Mouse (Mus musculus) hindbrain, embryonic 16.5 days (tissue): ENCODE data around the gene Lfng. TPM values are rescaled to one million over a fixed set of nuclear protein-coding genes. Genes with fewer than 3 reads are reported as not detected.

ENCODE experiments used
- ATAC-seq: fragments of 200-750 bp; cut with Nextera tagmentation; 2 replicates; pipeline ENCODE4 v1.8.0; 2017; ENCODE audit warnings: moderate TSS enrichment, moderate library complexity
- H3K27ac ChIP-seq: fragments of 300-500 bp; sonication (generic); 2 replicates; pipeline ENCODE4 v1.5.1; 2014; ENCODE audit warnings: low read depth, mild to moderate bottlenecking, control low read depth, low read length, moderate library complexity
- H3K27me3 ChIP-seq: fragments of 300-500 bp; sonication (generic); replicated peaks from 2 replicates; pipeline ENCODE4 v1.6.1; 2014; ENCODE audit warnings: low read length; ENCODE audit not compliant: control insufficient read depth, insufficient read depth
- H3K36me3 ChIP-seq: fragments of 300-500 bp; sonication (generic); 2 replicates; pipeline ENCODE4 v1.6.1; 2014; ENCODE audit warnings: mild to moderate bottlenecking, low read length, moderate library complexity, mixed read lengths; ENCODE audit not compliant: control insufficient read depth, insufficient read depth
- H3K4me1 ChIP-seq: fragments of 300-500 bp; sonication (generic); 2 replicates; pipeline ENCODE4 v1.6.1; 2014; ENCODE audit warnings: low read depth, low read length; ENCODE audit not compliant: control insufficient read depth, insufficient read depth
- H3K4me2 ChIP-seq: fragments of 300-500 bp; sonication (generic); 2 replicates; pipeline ENCODE4 v1.6.1; 2014; ENCODE audit warnings: mild to moderate bottlenecking, low read length, control low read depth, moderate library complexity
- H3K4me3 ChIP-seq: fragments of 300-500 bp; sonication (generic); 2 replicates; pipeline ENCODE4 v1.5.1; 2014; ENCODE audit warnings: mild to moderate bottlenecking, low read length, control low read depth, moderate library complexity
- H3K9ac ChIP-seq: fragments of 300-500 bp; sonication (generic); 2 replicates; pipeline ENCODE4 v1.6.1; 2014; ENCODE audit warnings: low read depth, mild to moderate bottlenecking, control low read depth, low read length, moderate library complexity
- H3K9me3 ChIP-seq: fragments of 300-500 bp; sonication (generic); 2 replicates; pipeline ENCODE4 v1.6.1; 2014; ENCODE audit warnings: mild to moderate bottlenecking, low read length, moderate library complexity; ENCODE audit not compliant: control insufficient read depth
- WGBS: fragments of 180-500 bp; shearing (Covaris S2); extraction: QIAGEN DNeasy Blood & Tissue Kit; methylation state at CpG from one replicate; pipeline ENCODE4 v1.1.7; 2014; 5-methylcytosine and 5-hydroxymethylcytosine counted together
- polyA plus RNA-seq: library from polyadenylated mRNA; unstranded; fragments of >200 nt; fragmentation: Nextera tagmentation; extraction: Ambion mirVana; gene quantifications from 2 replicates; pipeline ENCODE4 v1.2.1, GENCODE M21; 2015

The Lfng gene
- polyA plus RNA-seq, 1 experiment from 2014 or later, result 30.2 TPM

DNA sequence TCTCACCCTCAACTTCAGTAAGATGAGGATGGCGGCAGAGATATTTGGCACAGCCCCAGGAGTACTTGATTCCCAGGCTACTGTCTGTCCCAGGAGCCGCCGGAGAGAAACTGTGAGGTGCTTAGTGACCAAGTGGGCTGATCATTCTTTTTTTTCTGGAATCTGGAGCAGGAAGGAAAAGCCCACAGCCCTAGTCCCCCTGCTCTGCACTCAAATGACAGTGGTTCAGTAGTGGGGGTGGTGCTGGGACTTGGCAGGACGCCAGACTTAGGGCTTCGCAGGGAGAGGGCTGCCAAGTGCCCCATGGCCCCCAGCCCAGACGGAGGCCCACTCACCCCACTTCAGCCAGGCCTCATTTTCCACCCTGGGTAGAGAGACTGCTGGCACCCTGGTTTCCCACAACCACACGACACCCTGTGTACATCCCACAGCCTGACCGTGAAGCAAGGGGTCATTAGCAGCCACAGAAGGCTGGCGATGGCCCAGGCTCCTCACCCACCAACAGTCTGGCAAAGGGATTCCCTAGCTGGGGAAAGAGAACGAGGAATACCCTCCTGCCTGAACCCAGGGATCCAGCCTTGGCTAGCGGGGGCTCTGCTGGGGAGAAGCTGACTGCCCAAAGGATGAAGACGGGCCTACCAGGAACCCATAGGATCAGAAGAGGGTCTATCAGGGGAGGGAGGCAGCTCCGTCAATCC is 40.9 kb downstream of the Lfng start:
- under 1% methylated on average over 13 of the region's 13 CpGs for WGBS
- peak; percentile 53 for ATAC-seq
- no peaks in the 10 kb centered on the region for H3K27me3 ChIP-seq
- H3K9me3 ChIP-seq, result no peaks in the 10 kb centered on the region
- peak overlapping the region; percentile 79 for H3K4me2 ChIP-seq
- peak overlapping the region; percentile 95 for H3K27ac ChIP-seq
- peak overlapping the region; percentile 99 for H3K9ac ChIP-seq
- peaks cover 44% of the 10 kb centered on the region for H3K4me1 ChIP-seq
- peak overlapping the region; percentile 93 for H3K4me3 ChIP-seq
- no peaks in the 10 kb centered on the region for H3K36me3 ChIP-seq

DNA sequence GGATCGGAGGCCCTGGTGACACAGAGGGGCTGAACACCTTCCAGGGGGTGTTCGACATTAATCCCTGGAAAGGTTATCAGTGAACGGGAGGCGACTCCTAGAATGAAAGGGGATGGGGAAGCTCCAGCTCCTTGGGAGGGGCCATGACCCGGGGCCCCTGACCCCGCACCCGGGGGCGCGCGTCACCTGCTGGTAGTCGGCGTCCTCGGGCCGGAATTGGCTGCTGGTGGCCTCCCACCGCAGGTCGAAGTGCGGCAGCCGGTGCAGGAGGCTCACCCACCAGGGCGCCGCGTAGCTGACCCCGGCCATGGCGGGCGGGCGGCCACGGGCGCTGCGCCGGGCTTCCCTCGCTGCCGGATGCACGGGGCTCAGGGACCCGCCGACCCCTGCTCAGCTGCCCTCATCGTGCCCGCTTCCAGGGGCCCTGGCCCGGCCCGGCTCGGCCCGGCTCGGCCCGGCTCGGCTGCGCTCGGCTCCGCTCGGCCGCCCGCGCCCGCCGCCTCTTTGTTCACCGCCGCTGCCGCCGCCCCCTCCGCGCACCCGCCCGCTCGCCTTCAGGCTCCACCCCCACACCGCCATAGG is 41.5 kb downstream of the Lfng start, which contains the start of gene Ttyh3:
Ttyh3 (minus strand) TSS at position 513 of the 582 bp plus-strand sequence.
- Histone ChIP-seq H3K9ac (peak within 1 kb of the TSS; percentile 99), H3K27ac (peak within 1 kb of the TSS; percentile 95), H3K4me3 (peak within 1 kb of the TSS; percentile 93), H3K4me2 (peak within 1 kb of the TSS; percentile 79), H3K4me1 (peaks cover 43% of the 10 kb centered on the region), H3K27me3 (no peaks in the 10 kb centered on the region), H3K36me3 (no peaks in the 10 kb centered on the region), H3K9me3 (no peaks in the 10 kb centered on the region)
- no peak; the same call in 1 of the 2 replicates for ATAC-seq
- WGBS, result under 1% methylated on average over 29 of the region's 62 CpGs

- peak overlapping the region; percentile 93 for H3K4me3 ChIP-seq
- ATAC-seq, result peak; percentile 93
- WGBS, result 5% methylated on average over 26 of the region's 26 CpGs
- peaks cover 41% of the 10 kb centered on the region for H3K4me1 ChIP-seq
- H3K27ac ChIP-seq, result peak overlapping the region; percentile 86
- H3K27me3 ChIP-seq, result no peaks in the 10 kb centered on the region
- H3K4me2 ChIP-seq, result peak overlapping the region; percentile 79
- H3K9ac ChIP-seq, result peak overlapping the region; percentile 66
- no peaks in the 10 kb centered on the region for H3K9me3 ChIP-seq
- no peaks in the 10 kb centered on the region for H3K36me3 ChIP-seq
Observed at GRCm38 (mm10) chr5:140649101-140649667, 42.1 kb downstream of the Lfng start.

DNA sequence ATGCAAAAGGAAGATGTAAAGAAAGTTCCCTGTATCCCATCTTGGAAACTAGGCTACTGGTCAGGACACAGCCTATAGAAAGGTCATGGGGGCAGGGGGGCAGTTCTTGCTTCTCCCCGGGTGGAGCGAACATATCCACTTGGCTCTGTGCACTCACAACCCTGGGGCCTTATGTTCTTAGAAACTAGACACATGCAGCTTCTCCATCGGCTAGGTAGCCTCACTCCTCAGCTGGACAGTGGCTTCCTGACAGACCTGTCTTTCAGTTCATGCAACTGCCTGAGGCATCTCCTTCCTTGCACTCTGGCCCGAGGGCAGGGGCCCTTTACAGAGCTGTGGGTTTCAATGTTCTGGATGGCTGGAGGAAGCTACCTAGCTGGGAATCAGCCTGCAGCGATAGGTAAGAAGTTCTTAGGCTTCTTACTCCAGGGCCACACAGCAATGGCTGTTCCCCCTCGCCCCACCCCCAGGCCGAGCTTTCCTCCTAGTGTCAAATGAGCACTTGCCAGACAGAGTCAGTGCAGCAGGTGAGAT is 42.8 kb downstream of the Lfng start:
- H3K4me3 ChIP-seq, result no peak overlapping the region; the same call in 1 of the 2 replicates
- peak overlapping the region; percentile 79 for H3K4me2 ChIP-seq
- 65% methylated on average over 7 of the region's 7 CpGs for WGBS

GRCm38 (mm10) chr5:140651231-140651630 is 44.1 kb downstream of the Lfng start:
- H3K4me3 ChIP-seq, result no peak overlapping the region
- peaks cover 23% of the 10 kb centered on the region for H3K4me1 ChIP-seq
- no peak overlapping the region; the same call in 1 of the 2 replicates for H3K27ac ChIP-seq
- H3K36me3 ChIP-seq, result no peaks in the 10 kb centered on the region
- no peak overlapping the region for H3K4me2 ChIP-seq
- no peaks in the 10 kb centered on the region for H3K27me3 ChIP-seq
- no peaks in the 10 kb centered on the region for H3K9me3 ChIP-seq
- whole genome bisulfite sequencing, result 64% methylated on average over 11 of the region's 11 CpGs
- no peak overlapping the region for H3K9ac ChIP-seq
- no peak for ATAC-seq

More for the DNA sequence above, 42.8 kb downstream of the Lfng start:
- H3K9ac ChIP-seq, result peak overlapping the region; percentile 66
- no peaks in the 10 kb centered on the region for H3K36me3 ChIP-seq
- H3K27me3 ChIP-seq, result no peaks in the 10 kb centered on the region
- peaks cover 36% of the 10 kb centered on the region for H3K4me1 ChIP-seq
- no peak for ATAC-seq
- H3K9me3 ChIP-seq, result no peaks in the 10 kb centered on the region
- H3K27ac ChIP-seq, result peak overlapping the region; percentile 86

DNA sequence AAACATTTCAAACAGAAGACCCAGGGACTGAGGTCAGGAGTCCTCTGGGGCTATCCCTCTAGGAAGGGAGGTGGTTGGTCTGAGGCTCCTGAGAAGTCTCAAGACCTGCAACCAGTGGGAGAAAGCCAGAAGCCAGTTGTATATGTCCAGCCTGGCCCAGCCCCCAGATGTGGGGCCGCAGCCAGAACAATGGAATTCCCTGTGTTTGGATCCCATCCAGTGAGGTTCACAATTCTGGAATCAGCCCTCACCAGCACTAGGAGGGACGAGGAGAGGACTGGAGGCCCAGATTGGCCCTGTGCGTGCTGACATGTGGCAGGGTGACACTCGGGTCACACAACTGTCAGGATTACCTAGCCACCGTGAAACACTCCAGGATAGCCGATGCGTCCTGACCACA is 45.5 kb downstream of the Lfng start:
- no peak for ATAC-seq
- Histone ChIP-seq H3K36me3 (no peaks in the 10 kb centered on the region), H3K4me3 (no peak overlapping the region), H3K27ac (no peak overlapping the region), H3K9ac (no peak overlapping the region), H3K4me1 (peaks cover 10% of the 10 kb centered on the region), H3K27me3 (no peaks in the 10 kb centered on the region), H3K4me2 (no peak overlapping the region), H3K9me3 (no peaks in the 10 kb centered on the region)
- 61% methylated on average over 7 of the region's 7 CpGs for WGBS

- Histone ChIP-seq H3K36me3 (no peaks in the 10 kb centered on the region), H3K27me3 (no peaks in the 10 kb centered on the region), H3K9me3 (no peaks in the 10 kb centered on the region), H3K9ac (no peak overlapping the region), H3K27ac (no peak overlapping the region), H3K4me1 (peaks cover 9% of the 10 kb centered on the region), H3K4me2 (no peak overlapping the region), H3K4me3 (no peak overlapping the region)
- no peak for ATAC-seq
- 81% methylated on average over 15 of the region's 15 CpGs for WGBS
Observed at GRCm38 (mm10) chr5:140654096-140654845, 47.2 kb downstream of the Lfng start.

GRCm38 (mm10) chr5:140659607-140660272 is 52.6 kb downstream of the Lfng start:
- peak overlapping the region; percentile 11; the same call in 1 of the 2 replicates for H3K4me2 ChIP-seq
- no peaks in the 10 kb centered on the region for H3K9me3 ChIP-seq
- peak; percentile 93 for ATAC-seq
- peak overlapping the region; percentile 42; the same call in 1 of the 2 replicates for H3K9ac ChIP-seq
- H3K4me3 ChIP-seq, result no peak overlapping the region
- H3K4me1 ChIP-seq, result peaks cover 16% of the 10 kb centered on the region
- WGBS, result 17% methylated on average over 16 of the region's 16 CpGs
- H3K36me3 ChIP-seq, result no peaks in the 10 kb centered on the region
- H3K27ac ChIP-seq, result peak overlapping the region; percentile 79
- no peaks in the 10 kb centered on the region for H3K27me3 ChIP-seq
